Mouse (Mus musculus) hindbrain, embryonic 11.5 days (tissue): ENCODE results near the gene Dcp1b. TPM values are rescaled to one million over a fixed set of nuclear protein-coding genes. Genes with fewer than 3 reads are reported as not detected.

Experiments
- ATAC-seq: fragments of 200-750 bp; cut with Nextera tagmentation; 2 replicates; pipeline ENCODE4 v1.8.0; 2017; ENCODE audit warnings: mild to moderate bottlenecking, moderate TSS enrichment, moderate library complexity; ENCODE audit not compliant: low FRiP score
- DNase-seq: peaks from one replicate; pipeline ENCODE4 v3.0.0-alpha.2; 2015; ENCODE audit warnings: low spot score
- H3K27ac ChIP-seq: fragments of 300-500 bp; sonication (generic); 2 replicates; pipeline ENCODE4 v1.5.1; 2014; ENCODE audit warnings: mild to moderate bottlenecking, low read depth, low read length
- H3K27me3 ChIP-seq: fragments of 300-500 bp; sonication (generic); 2 replicates; pipeline ENCODE4 v1.6.1; 2014; ENCODE audit warnings: mild to moderate bottlenecking, low read length, moderate library complexity, mixed read lengths; ENCODE audit not compliant: control insufficient read depth, insufficient read depth
- H3K36me3 ChIP-seq: fragments of 300-500 bp; sonication (generic); 2 replicates; pipeline ENCODE4 v1.6.1; 2014; ENCODE audit warnings: mild to moderate bottlenecking, low read length, moderate library complexity, mixed read lengths; ENCODE audit not compliant: control insufficient read depth, insufficient read depth
- H3K4me1 ChIP-seq: fragments of 300-500 bp; sonication (generic); replicated peaks from 2 replicates; pipeline ENCODE4 v1.6.1; 2014; ENCODE audit warnings: low read length, mixed read lengths; ENCODE audit not compliant: control insufficient read depth, insufficient read depth
- H3K4me2 ChIP-seq: fragments of 300-500 bp; sonication (generic); replicated peaks from 2 replicates; pipeline ENCODE4 v1.6.1; 2014; ENCODE audit warnings: mild to moderate bottlenecking, low read depth, low read length
- H3K4me3 ChIP-seq: fragments of 300-500 bp; sonication (generic); 2 replicates; pipeline ENCODE4 v1.5.1; 2014; ENCODE audit warnings: low read depth, low read length
- H3K9ac ChIP-seq: fragments of 300-500 bp; sonication (generic); 2 replicates; pipeline ENCODE4 v1.6.1; 2014; ENCODE audit warnings: low read depth, low read length
- H3K9me3 ChIP-seq: fragments of 300-500 bp; sonication (generic); 2 replicates; pipeline ENCODE4 v1.6.1; 2016; ENCODE audit warnings: low read length; ENCODE audit not compliant: control insufficient read depth
- WGBS: fragments of 180-500 bp; shearing (Covaris S2); extraction: QIAGEN DNeasy Blood & Tissue Kit; methylation state at CpG from one replicate; pipeline ENCODE4 v1.1.7; 2014; 5-methylcytosine and 5-hydroxymethylcytosine counted together
- polyA plus RNA-seq: library from polyadenylated mRNA; unstranded; fragments of >200 nt; fragmentation: Nextera tagmentation; extraction: Ambion mirVana; gene quantifications from 2 replicates; pipeline ENCODE4 v1.2.1, GENCODE M21; 2014

The Dcp1b gene
- polyA plus RNA-seq, 1 experiment from 2014 or later, result 10.9 TPM

DNA sequence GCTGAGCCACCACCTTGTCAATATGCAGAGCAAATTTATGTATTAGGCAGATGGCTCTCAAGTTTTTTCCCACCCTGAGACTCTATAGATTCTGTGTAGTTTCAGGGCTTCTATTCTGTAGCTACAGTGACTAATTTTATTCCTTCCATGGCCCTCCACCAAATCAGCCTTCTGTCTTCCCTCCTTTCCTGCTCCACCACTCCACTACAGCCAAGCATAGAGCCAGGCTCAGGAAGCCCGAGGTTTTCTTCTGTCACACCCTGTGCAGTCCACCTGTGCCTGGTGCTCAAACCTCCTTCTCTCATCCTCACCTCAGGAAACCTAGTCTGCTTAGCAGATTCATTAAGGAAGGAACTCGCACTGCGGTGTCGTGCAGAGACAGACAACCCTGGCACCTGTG lies 29.9 kb upstream of the Dcp1b start:
- H3K9me3 ChIP-seq, result no peaks in the 10 kb centered on the region
- H3K36me3 ChIP-seq, result no peaks in the 10 kb centered on the region
- 75% methylated on average over 4 of the region's 4 CpGs for WGBS
- no peak overlapping the region for H3K4me2 ChIP-seq
- DNase-seq (no peak), ATAC-seq (no peak)
- no peak overlapping the region for H3K4me3 ChIP-seq
- no peaks in the 10 kb centered on the region for H3K27me3 ChIP-seq
- H3K27ac ChIP-seq, result no peak overlapping the region
- H3K9ac ChIP-seq, result no peak overlapping the region
- H3K4me1 ChIP-seq, result no peaks in the 10 kb centered on the region

DNA sequence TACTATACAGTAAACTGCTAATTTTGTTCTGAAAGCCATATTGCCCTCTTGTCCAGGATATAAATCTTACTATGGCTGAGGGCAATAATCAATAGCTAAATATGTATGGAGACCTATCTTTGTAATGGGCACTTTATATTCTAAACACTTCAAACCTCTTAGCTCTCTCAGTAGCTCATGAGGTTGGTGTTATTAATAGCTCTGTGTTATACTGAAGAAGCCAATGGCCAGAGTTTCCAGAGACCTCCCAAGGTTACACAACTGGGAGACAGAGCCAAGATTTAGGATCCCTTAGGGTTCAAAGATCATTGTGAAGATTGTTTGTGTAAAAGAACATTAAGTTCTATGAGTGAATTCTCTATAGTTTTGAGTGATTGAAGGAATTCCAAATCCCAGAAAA lies 9.4 kb upstream of the Dcp1b start:
- H3K27ac ChIP-seq, result no peak overlapping the region
- H3K27me3 ChIP-seq, result no peaks in the 10 kb centered on the region
- H3K4me1 ChIP-seq, result no peaks in the 10 kb centered on the region
- H3K9me3 ChIP-seq, result no peaks in the 10 kb centered on the region
- no peak overlapping the region for H3K4me3 ChIP-seq
- H3K36me3 ChIP-seq, result no peaks in the 10 kb centered on the region
- no peak overlapping the region for H3K4me2 ChIP-seq
- ATAC-seq (no peak), DNase-seq (no peak)
- no peak overlapping the region for H3K9ac ChIP-seq

DNA sequence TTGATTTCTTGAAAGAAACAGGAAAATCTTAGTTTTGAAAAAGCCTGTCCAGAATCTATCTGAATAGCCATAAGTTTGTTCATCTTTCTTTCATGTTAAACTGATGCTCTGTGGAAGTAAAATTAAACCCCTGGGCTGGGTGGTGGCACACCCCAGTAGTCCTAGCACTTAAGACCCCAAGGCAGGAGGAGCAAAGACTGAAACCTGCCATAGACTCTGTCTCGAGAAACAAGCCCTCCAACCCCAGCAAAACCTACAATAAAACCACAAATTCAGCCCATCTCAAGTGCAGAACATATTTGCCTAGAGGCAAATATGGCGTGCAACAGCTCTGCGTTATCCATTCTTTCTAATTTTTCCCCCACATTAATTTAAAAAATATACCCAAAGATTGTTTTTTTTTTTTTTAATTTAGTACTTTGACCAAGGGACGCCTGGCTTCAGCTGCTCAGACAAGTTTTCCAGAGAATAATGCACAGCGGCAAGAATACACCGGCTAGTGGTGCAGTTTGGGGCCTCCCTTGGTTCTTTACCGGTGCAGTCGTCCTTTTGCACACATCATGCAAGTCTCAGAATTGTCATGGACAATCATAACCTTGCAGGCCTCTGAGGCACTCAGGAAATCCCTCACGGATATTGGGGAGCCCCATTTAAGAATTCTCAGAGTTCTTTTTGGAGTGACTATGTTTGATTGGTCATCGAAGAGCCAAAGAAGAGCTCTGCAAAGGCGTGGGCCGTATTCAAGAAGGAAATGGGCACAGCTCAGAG lies 562 bp upstream of the Dcp1b start:
- Histone ChIP-seq H3K27me3 (no peaks in the 10 kb centered on the region), H3K9me3 (no peaks in the 10 kb centered on the region), H3K27ac (no peak overlapping the region), H3K4me2 (peak overlapping the region; percentile 22), H3K4me1 (peaks cover 2% of the 10 kb centered on the region; the same call in 1 of the 2 replicates), H3K9ac (no peak overlapping the region), H3K4me3 (peak overlapping the region; percentile 75), H3K36me3 (no peaks in the 10 kb centered on the region)
- peak; percentile 43 for ATAC-seq
- WGBS, result 58% methylated on average over 12 of the region's 12 CpGs
- no peak for DNase-seq

DNA sequence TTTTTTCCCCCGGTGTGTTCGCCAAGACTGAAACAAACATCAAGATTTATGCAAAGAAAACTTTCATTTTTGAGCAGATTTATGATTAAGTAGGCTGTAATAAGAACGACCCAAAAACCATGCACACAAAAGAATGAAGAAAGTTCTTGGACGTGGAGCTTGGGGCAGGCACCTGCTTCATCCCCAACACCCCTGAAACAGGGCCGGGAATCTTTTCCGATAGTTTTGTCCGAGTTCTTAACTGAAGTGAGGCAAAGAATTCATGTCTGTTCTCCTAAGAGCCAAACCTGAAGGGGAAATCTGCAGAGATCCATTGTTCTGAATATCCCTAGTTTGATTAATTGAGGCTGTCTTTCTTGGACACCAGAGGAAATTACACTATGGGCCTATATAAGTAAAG lies 1.1 kb downstream of the Dcp1b start:
- Histone ChIP-seq H3K36me3 (no peaks in the 10 kb centered on the region), H3K9ac (no peak overlapping the region; the same call in 1 of the 2 replicates), H3K9me3 (no peaks in the 10 kb centered on the region), H3K27me3 (no peaks in the 10 kb centered on the region), H3K4me1 (peaks cover 2% of the 10 kb centered on the region; the same call in 1 of the 2 replicates), H3K4me3 (peak overlapping the region; percentile 75; the same call in 1 of the 2 replicates), H3K4me2 (peak overlapping the region; percentile 59), H3K27ac (no peak overlapping the region)
- no peak for ATAC-seq
- 80% methylated on average over 7 of the region's 7 CpGs for WGBS
- no peak for DNase-seq

DNA sequence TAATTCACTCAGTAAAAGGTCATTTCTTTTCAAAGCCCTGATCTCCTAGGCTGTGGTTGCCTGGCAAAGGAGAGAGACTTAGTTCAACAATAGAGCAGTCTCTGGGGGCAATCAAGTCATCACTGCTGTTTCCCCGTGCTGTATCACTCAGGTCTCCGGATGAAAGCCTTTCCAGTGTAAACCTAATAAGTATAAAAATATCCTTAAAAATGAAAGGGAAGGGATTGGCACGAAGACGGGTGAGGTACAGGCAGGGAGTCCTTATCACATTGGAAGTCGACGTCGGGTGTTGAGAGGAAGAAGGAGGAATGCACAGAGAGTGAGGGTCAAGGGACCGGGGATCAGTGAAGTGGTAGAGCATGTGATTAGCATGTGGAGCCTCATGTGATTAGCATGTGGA lies 2.0 kb downstream of the Dcp1b start:
- no peaks in the 10 kb centered on the region for H3K27me3 ChIP-seq

DNA sequence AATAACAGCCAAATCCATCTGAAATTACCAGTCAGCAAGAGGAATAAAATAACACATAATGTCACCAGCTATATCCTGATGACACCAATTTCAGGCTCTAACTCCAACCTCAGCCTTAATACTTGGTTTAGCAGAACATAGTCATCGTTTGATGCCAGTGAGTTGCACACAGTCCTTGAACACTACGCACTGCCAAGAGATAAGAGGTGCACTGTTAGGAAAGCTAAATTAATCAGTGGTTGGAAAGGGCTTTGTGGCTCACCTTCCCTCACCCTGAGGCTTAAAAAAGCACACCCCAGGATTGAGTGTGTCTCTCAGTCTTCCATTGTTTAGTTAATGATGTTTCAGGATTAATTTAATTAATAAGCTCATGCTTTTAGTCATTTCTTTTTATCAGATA lies 5.1 kb downstream of the Dcp1b start:
- Histone ChIP-seq H3K9me3 (no peaks in the 10 kb centered on the region), H3K36me3 (no peaks in the 10 kb centered on the region), H3K4me3 (no peak overlapping the region), H3K9ac (no peak overlapping the region), H3K27ac (no peak overlapping the region), H3K27me3 (no peaks in the 10 kb centered on the region), H3K4me1 (peaks cover 2% of the 10 kb centered on the region; the same call in 1 of the 2 replicates), H3K4me2 (no peak overlapping the region)
- DNase-seq (no peak), ATAC-seq (no peak)
- WGBS, result 94% methylated on average over 2 of the region's 2 CpGs

More for the DNA sequence above, 2.0 kb downstream of the Dcp1b start:
- Histone ChIP-seq H3K9me3 (no peaks in the 10 kb centered on the region), H3K9ac (no peak overlapping the region), H3K4me1 (peaks cover 2% of the 10 kb centered on the region; the same call in 1 of the 2 replicates), H3K27ac (no peak overlapping the region), H3K4me3 (no peak overlapping the region), H3K4me2 (no peak overlapping the region), H3K36me3 (no peaks in the 10 kb centered on the region)
- 65% methylated on average over 8 of the region's 8 CpGs for WGBS
- DNase-seq (no peak), ATAC-seq (no peak)

DNA sequence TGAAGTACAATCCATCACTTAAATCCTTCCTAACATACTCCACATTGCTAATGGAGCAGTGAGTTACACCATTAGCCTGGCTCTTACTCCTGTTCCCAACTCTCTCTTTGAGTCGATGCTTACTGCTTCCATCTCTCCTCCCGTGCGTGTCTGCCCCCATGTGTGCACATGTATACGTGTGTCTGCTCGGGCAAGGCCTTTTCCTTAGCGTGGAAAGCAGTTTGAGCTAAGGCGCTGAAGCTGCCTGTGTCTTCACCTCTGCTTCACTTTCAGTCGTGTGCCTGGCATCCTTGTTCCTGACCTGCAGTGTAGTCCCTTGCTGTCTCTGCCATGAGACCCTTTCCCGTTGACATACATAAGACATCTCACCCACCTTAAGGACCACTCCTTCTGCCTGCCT lies 7.2 kb downstream of the Dcp1b start:
- no peaks in the 10 kb centered on the region for H3K27me3 ChIP-seq
- H3K4me3 ChIP-seq, result no peak overlapping the region
- H3K4me2 ChIP-seq, result no peak overlapping the region
- DNase-seq, result no peak
- no peaks in the 10 kb centered on the region for H3K36me3 ChIP-seq
- H3K9me3 ChIP-seq, result no peaks in the 10 kb centered on the region
- ATAC-seq, result no peak
- no peaks in the 10 kb centered on the region for H3K4me1 ChIP-seq
- no peak overlapping the region for H3K27ac ChIP-seq
- 89% methylated on average over 9 of the region's 9 CpGs for WGBS
- no peak overlapping the region for H3K9ac ChIP-seq

DNA sequence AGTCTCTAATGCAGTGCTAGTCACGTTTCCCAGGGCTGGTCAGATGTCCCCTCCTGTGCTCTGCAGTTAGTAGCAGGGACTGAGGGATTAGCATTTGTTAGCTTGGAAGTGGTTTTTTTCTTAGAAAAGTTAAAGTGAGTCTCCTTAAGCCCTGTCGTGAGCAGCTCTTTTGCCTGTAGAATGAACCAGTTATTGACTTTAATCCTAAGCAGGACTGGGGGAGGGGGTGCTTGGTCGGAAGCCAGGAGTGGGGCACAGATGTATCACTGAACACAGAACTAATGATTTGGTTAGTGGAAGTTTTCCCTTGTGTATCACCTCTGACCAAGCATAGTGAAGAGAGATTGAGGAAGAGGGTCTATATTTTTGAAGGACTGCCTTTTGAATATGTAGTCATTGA lies 8.7 kb downstream of the Dcp1b start:
- H3K4me2 ChIP-seq, result no peak overlapping the region
- H3K9ac ChIP-seq, result no peak overlapping the region
- no peaks in the 10 kb centered on the region for H3K27me3 ChIP-seq
- H3K4me3 ChIP-seq, result no peak overlapping the region
- 69% methylated on average over 3 of the region's 3 CpGs for WGBS
- H3K4me1 ChIP-seq, result no peaks in the 10 kb centered on the region
- no peaks in the 10 kb centered on the region for H3K9me3 ChIP-seq
- H3K36me3 ChIP-seq, result no peaks in the 10 kb centered on the region
- no peak overlapping the region for H3K27ac ChIP-seq
- no peak for ATAC-seq
- DNase-seq, result no peak

DNA sequence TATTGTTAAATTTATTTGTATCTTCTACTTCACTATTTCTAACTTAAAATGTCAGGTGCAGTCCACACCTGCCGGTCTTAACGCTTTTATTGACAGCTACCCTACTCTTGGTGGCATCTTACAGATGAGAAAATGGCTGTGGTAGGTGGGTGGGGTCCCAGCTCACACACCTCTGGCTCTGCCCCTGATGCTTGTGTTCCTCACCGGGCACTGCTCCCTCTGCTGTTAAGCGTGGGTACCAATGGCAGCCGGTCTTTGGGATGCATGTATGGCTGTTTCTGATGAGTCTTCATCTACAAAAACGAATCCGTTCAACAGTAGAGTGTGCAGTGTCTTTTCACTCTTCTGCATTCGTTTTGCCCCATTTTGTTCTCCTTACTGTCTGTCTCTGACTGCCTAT lies 11.6 kb downstream of the Dcp1b start:
- WGBS, result 66% methylated on average over 8 of the region's 8 CpGs
- ATAC-seq (no peak), DNase-seq (peak; percentile 16)
- Histone ChIP-seq H3K27me3 (no peaks in the 10 kb centered on the region), H3K9me3 (no peaks in the 10 kb centered on the region), H3K4me3 (no peak overlapping the region), H3K36me3 (no peaks in the 10 kb centered on the region), H3K4me2 (no peak overlapping the region), H3K27ac (no peak overlapping the region), H3K4me1 (no peaks in the 10 kb centered on the region), H3K9ac (no peak overlapping the region)
